Mouse (Mus musculus): ENCODE data around the gene Pfdn6.

DNA sequence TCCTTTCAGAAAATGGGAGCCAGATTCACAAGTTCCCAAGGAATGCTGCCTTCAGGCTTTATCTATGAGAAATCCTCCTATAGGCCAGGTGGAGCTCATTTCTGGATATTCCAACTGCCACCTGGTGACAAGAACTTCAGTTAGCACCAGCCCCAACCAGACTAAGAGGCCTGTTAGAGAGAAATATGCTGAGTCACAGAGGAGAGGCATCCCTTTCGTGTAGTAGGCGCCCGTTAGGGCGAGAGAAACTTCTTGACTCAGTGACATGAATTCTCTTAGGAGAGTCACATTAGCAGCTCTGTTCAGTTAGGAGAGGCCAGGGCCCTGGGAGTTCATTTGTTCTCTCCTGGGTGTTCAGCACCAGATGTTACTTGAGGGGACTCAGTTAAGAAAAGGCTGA, 40.5 kb downstream of the Pfdn6 start:
- no peak for TF ChIP-seq CHD2 (IDR thresholded peaks at IDR 0.05; ENCODE audit: low read depth, low read length)
- no peak for TF ChIP-seq ZNF384 (IDR thresholded peaks at IDR 0.05; ENCODE audit: low read depth, low read length)
- TF ChIP-seq HCFC1 (IDR thresholded peaks at IDR 0.05; ENCODE audit: borderline replicate concordance, insufficient read depth, low read length), result no peak

Measured in ES-E14 (cell line).